Mouse (Mus musculus): Measurements from ENCODE around the gene Il1rn. TPM values are rescaled to one million over a fixed set of nuclear protein-coding genes. Genes with fewer than 3 reads are reported as not detected.

Gene Il1rn
- polyA plus RNA-seq, 1 experiment: 2.0 TPM

GRCm38 (mm10) chr2:24393251-24393650, 56.6 kb downstream of the Il1rn start:
- H3K4me1 ChIP-seq (ENCODE audit: control insufficient read depth, insufficient read depth, insufficient read length, low read length): no peaks in the 10 kb centered on the region
- no peak overlapping the region for H3K4me3 ChIP-seq (ENCODE audit: insufficient read depth, low read depth, low read length)
- H3K27ac ChIP-seq (replicated peaks; ENCODE audit: low read depth, low read length): no peak overlapping the region

GRCm38 (mm10) chr2:24397115-24397514, 60.5 kb downstream of the Il1rn start:
- Histone ChIP-seq H3K27ac (replicated peaks; ENCODE audit: low read depth, low read length) (no peak overlapping the region), H3K4me1 (ENCODE audit: control insufficient read depth, insufficient read depth, insufficient read length, low read length) (no peaks in the 10 kb centered on the region), H3K4me3 (ENCODE audit: insufficient read depth, low read depth, low read length) (no peak overlapping the region)

DNA sequence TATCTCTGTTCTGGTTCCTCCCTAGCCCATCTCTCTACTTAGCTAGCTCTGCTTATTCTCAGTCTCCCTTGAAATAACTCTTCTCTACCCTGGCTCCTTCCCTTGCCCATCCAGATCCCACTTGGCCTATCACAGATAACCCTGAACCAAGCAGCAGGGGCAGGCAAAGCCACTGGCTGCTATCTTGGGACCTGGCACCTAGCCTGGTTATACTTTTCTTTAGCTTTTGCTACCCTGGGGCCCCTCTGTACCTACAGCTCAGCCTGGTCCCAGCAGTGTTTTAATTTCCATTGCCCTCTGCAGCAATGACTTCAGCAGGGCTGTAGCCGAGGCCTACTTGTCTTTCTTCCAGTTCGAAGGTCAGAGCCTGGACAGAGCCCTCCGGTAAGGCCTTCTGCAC, 64.1 kb downstream of the Il1rn start:
- no peak overlapping the region for H3K27ac ChIP-seq (replicated peaks; ENCODE audit: low read depth, low read length)
- H3K4me3 ChIP-seq (ENCODE audit: insufficient read depth, low read depth, low read length): no peak overlapping the region
- H3K4me1 ChIP-seq (ENCODE audit: control insufficient read depth, insufficient read depth, insufficient read length, low read length): no peaks in the 10 kb centered on the region

Other genes with a start within 250 kb of the Il1rn start
- not detected in 2 replicates for gene Tbpl2, start 240.3 kb upstream of the Il1rn start, polyA plus RNA-seq (2012; ENCODE audit: insufficient read depth, insufficient read length, missing spikeins)
- not detected in 2 replicates for gene Il1f8, start 183.7 kb upstream of the Il1rn start, polyA plus RNA-seq (2012; ENCODE audit: insufficient read depth, insufficient read length, missing spikeins)
- not detected in 2 replicates for gene Il1f9, start 150.4 kb upstream of the Il1rn start, polyA plus RNA-seq (2012; ENCODE audit: insufficient read depth, insufficient read length, missing spikeins)
- gene Il1f6, start 121.4 kb upstream of the Il1rn start, polyA plus RNA-seq (2012; ENCODE audit: insufficient read depth, insufficient read length, missing spikeins): not detected in 2 replicates
- not detected in 2 replicates for gene Il1f5, start 59.9 kb upstream of the Il1rn start, polyA plus RNA-seq (2012; ENCODE audit: insufficient read depth, insufficient read length, missing spikeins)
- not detected in 2 replicates for gene Il1f10, start 45.7 kb upstream of the Il1rn start, polyA plus RNA-seq (2012; ENCODE audit: insufficient read depth, insufficient read length, missing spikeins)
- gene Psd4, start 30.7 kb downstream of the Il1rn start, polyA plus RNA-seq (2012; ENCODE audit: insufficient read depth, insufficient read length, missing spikeins): 0.54 and 1.2 TPM in 2 replicates
- gene Pax8, start 138.7 kb downstream of the Il1rn start, polyA plus RNA-seq (2012; ENCODE audit: insufficient read depth, insufficient read length, missing spikeins): not detected in 2 replicates